9 mouse cellular contexts compared by ENCODE assay signal in genomic region chr17:63285265-63285939, GRCm38 (mm10).
DNase-seq lines count a peak whose midpoint lies in the region; ATAC-seq lines count a peak whose summit lies in the region.
"Had no signal": no experiment of that assay in that cellular context is flagged by ENCODE, and none has a peak within 500 bp of the region (broad histone marks: within the 10 kb centered on the region; RNA-seq: fewer than 3 reads in every experiment).

No protein-coding gene starts in this region.

- peaks cover 8% of the 10 kb centered on the region for H3K4me1 ChIP-seq in heart, embryonic 11.5 days (ENCODE audit: control insufficient read depth, insufficient read depth, low read length)
- peaks cover 9% of the 10 kb centered on the region for H3K4me1 ChIP-seq in midbrain, embryonic 14.5 days (ENCODE audit: control insufficient read depth, insufficient read depth, low read length)

- ATAC-seq in heart, embryonic 11.5 days (replicated peaks; ENCODE audit: insufficient number of reproducible peaks, low FRiP score, low TSS enrichment) = no peak
- peak; percentile 55; the same call in 1 of the 2 replicates for ATAC-seq in midbrain, embryonic 14.5 days (ENCODE audit: low FRiP score, low TSS enrichment)

- H3K4me3 ChIP-seq in heart, embryonic 11.5 days (ENCODE audit: low read depth, low read length) = no peak overlapping the region
- H3K4me3 ChIP-seq in midbrain, embryonic 14.5 days (replicated peaks; ENCODE audit: low read depth, low read length) = no peak overlapping the region
- H3K4me3 ChIP-seq: limb, embryonic 13.5 days had no signal

- H3K36me3 ChIP-seq in heart, embryonic 11.5 days (ENCODE audit: control insufficient read depth, insufficient read depth, low read length) = no peaks in the 10 kb centered on the region
- no peaks in the 10 kb centered on the region for H3K36me3 ChIP-seq in midbrain, embryonic 14.5 days (ENCODE audit: control insufficient read depth, insufficient read depth, low read length)
- H3K36me3 ChIP-seq: limb, embryonic 13.5 days had no signal

- no peaks in the 10 kb centered on the region for H3K9me3 ChIP-seq in heart, embryonic 11.5 days (replicated peaks; ENCODE audit: control insufficient read depth, low read length)
- no peaks in the 10 kb centered on the region for H3K9me3 ChIP-seq in midbrain, embryonic 14.5 days (ENCODE audit: control insufficient read depth, low read length)
- H3K9me3 ChIP-seq: limb, embryonic 13.5 days had no signal

- no peaks in the 10 kb centered on the region for H3K27me3 ChIP-seq in heart, embryonic 11.5 days (ENCODE audit: control insufficient read depth, insufficient read depth, low read length)
- H3K27me3 ChIP-seq in midbrain, embryonic 14.5 days (ENCODE audit: control insufficient read depth, insufficient read depth, low read length) = no peaks in the 10 kb centered on the region
- H3K27me3 ChIP-seq: limb, embryonic 13.5 days had no signal

- no peak overlapping the region for H3K9ac ChIP-seq in heart, embryonic 11.5 days (ENCODE audit: low read depth, low read length)
- no peak overlapping the region for H3K9ac ChIP-seq in midbrain, embryonic 14.5 days (replicated peaks; ENCODE audit: low read length)
- H3K9ac ChIP-seq: limb, embryonic 13.5 days had no signal

- DNase-seq in heart, adult 11 months = peak; percentile 96
- DNase-seq in cerebellum, adult 9-10 months = peak; percentile 55
- peak; percentile 27 for DNase-seq in heart, adult 8-10 months (ENCODE audit: low spot score)
- DNase-seq in layer of hippocampus, postnatal 14 days (ENCODE audit: low spot score in 2 of 2) = peak; percentile 73 to 93
- DNase-seq in midbrain, embryonic 14.5 days = peak; percentile 78
- DNase-seq in T-cell, adult 2 months (ENCODE audit: low spot score) = no peak
- no peak for DNase-seq in urinary bladder, postnatal 10 days (ENCODE audit: low spot score)

- no peak overlapping the region for H3K27ac ChIP-seq in heart, embryonic 11.5 days (ENCODE audit: low read depth, low read length)
- H3K27ac ChIP-seq in midbrain, embryonic 14.5 days (replicated peaks; ENCODE audit: low read depth, low read length) = peak overlapping the region; percentile 38; the same call in 1 of the 2 replicates
- H3K27ac ChIP-seq: limb, embryonic 13.5 days had no signal

- 84% methylated on average over 11 of the region's 11 CpGs for WGBS in heart, embryonic 11.5 days (ENCODE audit: insufficient replicate concordance)
- 49% methylated on average over 11 of the region's 11 CpGs for WGBS in midbrain, embryonic 14.5 days

- H3K4me2 ChIP-seq in heart, embryonic 11.5 days = no peak overlapping the region
- no peak overlapping the region for H3K4me2 ChIP-seq in midbrain, embryonic 14.5 days (ENCODE audit: low read length)
- H3K4me2 ChIP-seq: limb, embryonic 13.5 days had no signal

Comparison
In these comparisons a context has a peak if more than half of its experiments do, and no peak if none do; other contexts are left out.
1. DNase-seq: peak in heart, adult 11 months (single experiment), cerebellum, adult 9-10 months (single experiment), heart, adult 8-10 months (single experiment), layer of hippocampus, postnatal 14 days (2 of 2) and midbrain, embryonic 14.5 days (single experiment); none in T-cell, adult 2 months (single experiment) and urinary bladder, postnatal 10 days (single experiment).